Mouse (Mus musculus) heart, embryonic 11.5 days (tissue): ENCODE data around the gene Gnb5. TPM values are rescaled to one million over a fixed set of nuclear protein-coding genes. Genes with fewer than 3 reads are reported as not detected.

Experiments
- ATAC-seq: fragments of 200-750 bp; cut with Nextera tagmentation; replicated peaks from 2 replicates; pipeline ENCODE4 v1.8.0; 2017; ENCODE audit warnings: moderate library complexity; ENCODE audit not compliant: insufficient number of reproducible peaks, low FRiP score, low TSS enrichment
- H3K27ac ChIP-seq: fragments of 300-500 bp; sonication (generic); 2 replicates; pipeline ENCODE4 v1.5.1; 2014; ENCODE audit warnings: mild to moderate bottlenecking, low read depth, low read length
- H3K27me3 ChIP-seq: fragments of 300-500 bp; sonication (generic); 2 replicates; pipeline ENCODE4 v1.6.1; 2014; ENCODE audit warnings: mild to moderate bottlenecking, low read length, mixed read lengths; ENCODE audit not compliant: control insufficient read depth, insufficient read depth
- H3K36me3 ChIP-seq: fragments of 300-500 bp; sonication (generic); 2 replicates; pipeline ENCODE4 v1.6.1; 2014; ENCODE audit warnings: mild to moderate bottlenecking, low read length, moderate library complexity, mixed read lengths; ENCODE audit not compliant: control insufficient read depth, insufficient read depth
- H3K4me1 ChIP-seq: fragments of 300-500 bp; sonication (generic); 2 replicates; pipeline ENCODE4 v1.6.1; 2014; ENCODE audit warnings: low read length; ENCODE audit not compliant: control insufficient read depth, insufficient read depth
- H3K4me2 ChIP-seq: fragments of 300-500 bp; sonication (generic); 2 replicates; pipeline ENCODE4 v1.6.1; 2014; ENCODE audit warnings: mild to moderate bottlenecking, moderate library complexity
- H3K4me3 ChIP-seq: fragments of 300-500 bp; sonication (generic); 2 replicates; pipeline ENCODE4 v1.5.1; 2014; ENCODE audit warnings: low read depth, low read length
- H3K9ac ChIP-seq: fragments of 300-500 bp; sonication (generic); 2 replicates; pipeline ENCODE4 v1.6.1; 2014; ENCODE audit warnings: mild to moderate bottlenecking, low read depth, low read length, moderate library complexity
- H3K9me3 ChIP-seq: fragments of 300-500 bp; sonication (generic); replicated peaks from 2 replicates; pipeline ENCODE4 v1.6.1; 2016; ENCODE audit warnings: low read length; ENCODE audit not compliant: control insufficient read depth
- WGBS: fragments of 180-500 bp; shearing (Covaris S2); extraction: QIAGEN DNeasy Blood & Tissue Kit; methylation state at CpG from one replicate; pipeline ENCODE4 v1.1.7; 2014; ENCODE audit not compliant: insufficient replicate concordance; 5-methylcytosine and 5-hydroxymethylcytosine counted together
- polyA plus RNA-seq: library from polyadenylated mRNA; unstranded; fragments of >200 nt; fragmentation: Nextera tagmentation; extraction: Ambion mirVana; gene quantifications from 2 replicates; pipeline ENCODE4 v1.2.1, GENCODE M21; 2014

The Gnb5 gene
- polyA plus RNA-seq, 1 experiment from 2014 or later = 54.3 TPM

DNA sequence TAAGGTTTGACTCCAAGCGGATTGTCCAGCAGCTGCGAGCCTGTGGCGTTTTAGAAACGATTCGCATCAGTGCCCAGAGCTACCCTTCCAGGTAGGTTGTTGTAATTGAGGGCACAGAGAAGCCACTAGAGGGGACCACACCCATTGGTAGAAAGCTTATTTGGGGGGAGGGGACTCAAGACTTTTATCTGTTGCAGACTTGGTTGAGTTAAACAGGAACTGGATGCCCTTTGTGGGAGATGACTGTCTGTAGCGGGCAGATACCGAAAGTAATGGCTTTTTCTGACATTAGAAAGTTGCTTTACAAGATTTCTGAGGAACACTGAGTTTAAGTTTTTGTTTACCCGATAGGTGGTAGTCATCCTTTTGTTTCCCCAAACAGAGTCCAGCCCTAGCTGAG is 34.5 kb upstream of the Gnb5 start:
- 88% methylated on average over 8 of the region's 8 CpGs for WGBS

DNA sequence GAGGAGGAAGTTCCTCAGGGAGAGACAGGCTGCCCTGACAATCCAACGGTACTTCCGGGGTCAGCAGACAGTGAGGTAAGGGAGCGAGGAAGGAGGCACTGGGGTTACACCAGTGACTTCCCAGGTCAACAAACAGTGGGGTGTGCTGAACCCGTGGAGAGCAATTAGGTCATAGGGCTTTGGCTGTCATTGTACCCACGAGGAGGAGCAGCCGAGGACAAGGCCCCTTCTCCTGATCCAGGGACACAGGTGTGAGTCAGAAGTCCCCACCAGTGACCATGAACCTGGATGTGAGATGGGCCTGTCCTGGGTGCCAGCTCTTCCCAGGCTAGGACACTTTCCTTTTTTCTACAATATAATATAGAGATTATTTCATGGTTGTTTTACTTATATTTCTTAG is 32.4 kb upstream of the Gnb5 start:
- Histone ChIP-seq H3K4me1 (no peaks in the 10 kb centered on the region), H3K36me3 (no peaks in the 10 kb centered on the region), H3K27me3 (no peaks in the 10 kb centered on the region), H3K9ac (no peak overlapping the region), H3K4me2 (no peak overlapping the region), H3K4me3 (no peak overlapping the region), H3K27ac (no peak overlapping the region), H3K9me3 (no peaks in the 10 kb centered on the region)
- WGBS = 67% methylated on average over 6 of the region's 6 CpGs
- ATAC-seq = no peak

More for the DNA sequence above, 34.5 kb upstream of the Gnb5 start:
- Histone ChIP-seq H3K36me3 (no peaks in the 10 kb centered on the region), H3K4me1 (no peaks in the 10 kb centered on the region), H3K9ac (no peak overlapping the region), H3K27ac (no peak overlapping the region), H3K4me3 (no peak overlapping the region), H3K9me3 (no peaks in the 10 kb centered on the region), H3K27me3 (no peaks in the 10 kb centered on the region), H3K4me2 (no peak overlapping the region)
- no peak for ATAC-seq

DNA sequence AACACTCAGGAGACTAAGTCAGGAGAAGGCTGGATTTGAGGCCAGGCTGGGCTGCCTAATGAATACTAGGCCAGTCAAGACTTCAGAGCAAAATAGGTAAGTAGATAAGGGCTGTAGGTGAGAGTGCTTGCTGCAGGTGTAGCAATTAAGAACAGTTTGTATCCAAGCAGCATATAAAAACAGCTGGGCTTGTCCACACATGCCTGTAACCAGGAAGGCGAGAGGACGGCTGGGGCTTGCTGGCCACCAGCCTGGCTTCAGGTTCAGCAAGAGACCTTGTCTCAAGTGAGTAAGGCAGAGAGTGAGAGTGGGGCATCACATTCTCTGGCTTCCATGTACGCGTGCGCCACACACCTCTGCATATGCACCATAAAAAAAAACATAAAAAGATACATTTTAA is 31.6 kb upstream of the Gnb5 start:
- Histone ChIP-seq H3K9ac (no peak overlapping the region), H3K4me1 (no peaks in the 10 kb centered on the region), H3K9me3 (no peaks in the 10 kb centered on the region), H3K27ac (no peak overlapping the region), H3K4me2 (no peak overlapping the region), H3K36me3 (no peaks in the 10 kb centered on the region), H3K4me3 (no peak overlapping the region), H3K27me3 (no peaks in the 10 kb centered on the region)
- 89% methylated on average over 5 of the region's 5 CpGs for WGBS
- no peak for ATAC-seq

DNA sequence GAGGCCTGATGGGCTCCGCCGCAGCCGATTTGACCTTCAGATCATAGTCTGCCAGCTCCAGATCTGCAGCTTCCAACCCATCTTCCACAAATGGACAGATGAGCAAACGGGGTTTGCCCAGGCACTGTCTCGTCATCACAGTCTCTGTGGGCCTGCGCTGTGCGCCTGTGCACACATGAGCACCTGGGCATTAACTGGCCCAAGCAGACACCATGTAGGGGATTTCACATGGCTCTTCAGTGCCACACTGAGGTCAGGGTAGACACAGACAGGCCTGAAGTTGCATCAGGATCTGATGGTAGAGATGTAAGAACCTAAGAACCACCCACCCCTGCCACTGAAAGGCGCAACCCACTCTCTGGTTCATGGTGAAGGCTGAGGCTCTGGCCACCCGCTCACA is 31.0 kb upstream of the Gnb5 start:
- H3K4me1 ChIP-seq = no peaks in the 10 kb centered on the region
- no peaks in the 10 kb centered on the region for H3K36me3 ChIP-seq
- H3K9ac ChIP-seq = no peak overlapping the region
- no peaks in the 10 kb centered on the region for H3K27me3 ChIP-seq
- no peak overlapping the region for H3K4me3 ChIP-seq
- no peak overlapping the region for H3K27ac ChIP-seq
- no peak for ATAC-seq
- H3K9me3 ChIP-seq = no peaks in the 10 kb centered on the region
- no peak overlapping the region for H3K4me2 ChIP-seq
- 90% methylated on average over 9 of the region's 9 CpGs for WGBS

DNA sequence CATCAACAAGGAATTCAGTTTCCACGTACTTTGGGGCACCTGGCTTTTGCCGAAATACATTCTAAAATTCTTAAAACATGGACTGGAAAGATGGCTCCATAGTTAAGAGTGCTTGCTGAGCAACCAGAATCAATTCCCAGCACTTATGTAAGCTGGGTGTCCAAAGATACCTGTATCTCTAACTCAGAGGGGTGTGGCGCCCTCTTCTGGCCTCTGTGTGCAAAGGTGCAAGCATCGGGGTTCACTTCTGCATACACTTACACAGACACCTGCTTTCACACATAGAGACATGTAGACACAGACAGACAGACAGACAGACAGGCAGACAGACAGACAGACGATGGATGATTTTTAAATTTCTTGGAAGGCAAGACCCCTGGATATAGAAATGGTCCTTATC is 25.3 kb upstream of the Gnb5 start:
- ATAC-seq = no peak

DNA sequence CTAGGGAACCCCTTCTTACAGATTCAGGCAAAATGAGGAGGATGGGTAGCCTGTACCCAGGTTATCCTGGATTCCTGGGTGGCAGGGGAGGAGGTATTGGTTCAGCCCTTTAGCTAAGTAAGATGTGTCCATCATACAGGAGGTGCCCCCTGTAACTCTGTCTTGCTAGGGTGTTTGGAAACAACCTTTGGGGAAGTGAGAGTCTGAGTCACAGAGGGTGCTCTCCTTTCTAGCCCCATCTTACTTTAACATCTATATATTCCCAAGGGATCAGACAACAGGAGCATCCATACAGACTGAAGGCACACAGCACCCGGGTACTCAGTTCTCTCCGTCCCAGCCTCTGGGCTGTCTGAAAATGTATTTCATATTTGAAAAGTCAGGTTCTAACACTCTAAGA is 23.9 kb upstream of the Gnb5 start:
- Histone ChIP-seq H3K27me3 (peaks cover 5% of the 10 kb centered on the region; the same call in 1 of the 2 replicates), H3K9ac (no peak overlapping the region), H3K4me3 (no peak overlapping the region), H3K27ac (no peak overlapping the region), H3K9me3 (no peaks in the 10 kb centered on the region), H3K36me3 (no peaks in the 10 kb centered on the region), H3K4me2 (no peak overlapping the region), H3K4me1 (no peaks in the 10 kb centered on the region)
- no peak for ATAC-seq
- WGBS = 56% methylated on average over 2 of the region's 2 CpGs

More for the DNA sequence above, 25.3 kb upstream of the Gnb5 start:
- Histone ChIP-seq H3K9me3 (no peaks in the 10 kb centered on the region), H3K4me3 (no peak overlapping the region), H3K27me3 (peaks cover 5% of the 10 kb centered on the region; the same call in 1 of the 2 replicates), H3K4me2 (no peak overlapping the region), H3K36me3 (no peaks in the 10 kb centered on the region), H3K27ac (no peak overlapping the region), H3K9ac (no peak overlapping the region), H3K4me1 (no peaks in the 10 kb centered on the region)
- WGBS = 43% methylated on average over 5 of the region's 5 CpGs

DNA sequence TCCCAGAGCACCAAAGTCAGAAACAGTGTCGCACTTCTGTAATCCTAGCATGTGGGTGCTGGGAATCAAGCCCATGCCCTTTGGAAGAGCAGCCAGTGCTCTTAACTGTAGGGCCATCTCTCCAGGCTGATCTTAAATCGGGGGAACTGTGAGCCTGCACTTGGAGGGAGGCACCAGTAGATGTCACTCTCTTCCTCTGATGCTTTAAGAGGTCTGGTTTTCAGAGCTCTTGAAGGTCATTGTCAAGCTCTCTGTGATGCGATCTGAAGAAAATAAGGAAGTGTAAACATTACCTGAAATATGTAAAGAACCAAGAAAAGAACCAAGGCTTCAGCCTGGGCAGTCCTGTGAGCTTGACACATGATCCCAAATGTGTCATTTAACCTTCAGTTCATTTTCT is 23.3 kb upstream of the Gnb5 start:
- Histone ChIP-seq H3K9me3 (no peaks in the 10 kb centered on the region), H3K4me2 (no peak overlapping the region), H3K27me3 (peaks cover 5% of the 10 kb centered on the region; the same call in 1 of the 2 replicates), H3K36me3 (no peaks in the 10 kb centered on the region), H3K27ac (no peak overlapping the region), H3K4me3 (no peak overlapping the region), H3K9ac (no peak overlapping the region), H3K4me1 (no peaks in the 10 kb centered on the region)
- 11% methylated on average over 3 of the region's 3 CpGs for WGBS
- no peak for ATAC-seq

DNA sequence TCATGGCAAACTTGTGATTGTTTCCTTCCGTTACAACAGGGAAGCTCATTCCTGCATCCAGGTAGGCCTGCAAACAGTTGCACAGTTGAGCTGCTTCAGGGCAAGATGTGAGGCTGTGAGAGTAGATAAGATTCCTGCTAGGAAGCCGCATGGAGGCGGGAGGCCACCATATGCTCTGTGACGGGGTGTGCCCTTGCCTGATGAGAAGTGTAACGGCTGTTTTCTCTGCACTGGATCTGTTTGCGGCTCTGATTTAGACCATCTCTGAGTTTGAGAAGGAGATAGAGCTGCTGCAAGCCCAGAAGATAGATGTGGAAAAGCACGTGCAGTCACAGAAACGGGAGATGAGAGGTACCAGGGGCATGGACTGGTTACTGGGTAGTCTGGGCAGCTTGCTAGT is 22.5 kb upstream of the Gnb5 start:
- H3K9me3 ChIP-seq = no peaks in the 10 kb centered on the region
- ATAC-seq = no peak
- H3K27ac ChIP-seq = no peak overlapping the region
- H3K36me3 ChIP-seq = no peaks in the 10 kb centered on the region
- 54% methylated on average over 8 of the region's 8 CpGs for WGBS
- no peak overlapping the region for H3K9ac ChIP-seq
- H3K4me1 ChIP-seq = no peaks in the 10 kb centered on the region
- no peak overlapping the region for H3K4me2 ChIP-seq
- no peak overlapping the region for H3K4me3 ChIP-seq
- H3K27me3 ChIP-seq = peaks cover 5% of the 10 kb centered on the region; the same call in 1 of the 2 replicates

DNA sequence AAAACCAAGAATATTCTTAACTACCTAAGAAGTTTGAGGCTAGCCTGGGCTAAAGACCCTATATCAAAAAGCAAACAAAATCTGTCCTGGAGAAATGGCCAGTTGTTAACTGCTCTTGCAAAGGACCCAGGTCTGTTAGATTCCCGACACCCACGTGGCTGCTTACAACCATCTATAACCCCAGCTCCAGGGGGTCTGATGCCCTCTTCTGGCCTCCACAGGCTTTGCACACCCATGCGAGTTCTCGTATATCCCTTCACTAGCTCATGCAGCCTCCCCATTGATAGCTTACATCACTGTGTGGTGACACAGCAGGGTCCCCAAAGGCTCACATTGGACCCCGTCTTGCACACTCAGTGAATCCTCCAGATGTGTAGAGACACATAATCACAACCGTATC is 20.7 kb upstream of the Gnb5 start:
- H3K36me3 ChIP-seq = no peaks in the 10 kb centered on the region
- WGBS = 78% methylated on average over 6 of the region's 6 CpGs
- ATAC-seq = no peak

More for the DNA sequence above, 20.7 kb upstream of the Gnb5 start:
- no peak overlapping the region for H3K9ac ChIP-seq
- no peaks in the 10 kb centered on the region for H3K9me3 ChIP-seq
- H3K4me2 ChIP-seq = no peak overlapping the region
- no peak overlapping the region for H3K27ac ChIP-seq
- peaks cover 5% of the 10 kb centered on the region; the same call in 1 of the 2 replicates for H3K27me3 ChIP-seq
- no peaks in the 10 kb centered on the region for H3K4me1 ChIP-seq
- no peak overlapping the region for H3K4me3 ChIP-seq
